Mouse (Mus musculus): ENCODE measurements at regions not wholly inside any gene's neighbourhood (a gene's known extent, or its start where the extent isn't known, plus 50 kb on each side); places are given as distances from the start of the nearest gene placed in this dataset.

DNA sequence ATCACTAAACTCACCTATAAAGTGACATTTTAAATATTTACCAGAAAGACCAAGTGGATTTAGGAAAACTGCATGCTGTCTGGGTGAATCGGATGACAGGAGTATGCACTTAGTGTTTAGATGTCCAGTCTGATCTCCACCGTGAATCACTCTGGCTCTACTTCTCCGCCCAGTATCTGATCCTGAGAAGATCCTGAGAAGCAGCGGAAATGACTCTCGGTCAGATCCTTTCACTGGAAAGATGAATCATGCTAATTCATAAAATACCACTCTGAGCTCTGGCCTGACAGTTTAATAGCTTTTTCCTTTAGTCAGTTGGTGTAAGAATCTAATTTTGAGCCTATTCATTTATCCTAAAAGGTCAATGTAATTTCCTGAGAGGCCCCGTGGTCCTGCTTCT is 252.6 kb upstream of the Smlr1 start:
- Histone ChIP-seq H3K9ac (replicated peaks; ENCODE audit: low read depth) (no peak overlapping the region), H3K4me2 (replicated peaks; ENCODE audit: low read depth, low read length) (no peak overlapping the region), H3K27ac (ENCODE audit: low read length) (no peak overlapping the region), H3K4me1 (ENCODE audit: insufficient read depth, low read depth, low read length) (no peaks in the 10 kb centered on the region), H3K27me3 (replicated peaks; ENCODE audit: insufficient read depth, low read length) (no peaks in the 10 kb centered on the region), H3K4me3 (ENCODE audit: low read depth, low read length) (no peak overlapping the region), H3K9me3 (ENCODE audit: low read length) (no peaks in the 10 kb centered on the region), H3K36me3 (ENCODE audit: insufficient read depth, low read length) (no peaks in the 10 kb centered on the region)
- 65% methylated on average over 6 of the region's 6 CpGs for WGBS
- ATAC-seq (no peak), DNase-seq (ENCODE audit: low spot score) (no peak)
- no peak for TF ChIP-seq EP300 (IDR thresholded peaks at IDR 0.05)
- TF ChIP-seq CTCF (IDR thresholded peaks at IDR 0.05) = no peak

DNA sequence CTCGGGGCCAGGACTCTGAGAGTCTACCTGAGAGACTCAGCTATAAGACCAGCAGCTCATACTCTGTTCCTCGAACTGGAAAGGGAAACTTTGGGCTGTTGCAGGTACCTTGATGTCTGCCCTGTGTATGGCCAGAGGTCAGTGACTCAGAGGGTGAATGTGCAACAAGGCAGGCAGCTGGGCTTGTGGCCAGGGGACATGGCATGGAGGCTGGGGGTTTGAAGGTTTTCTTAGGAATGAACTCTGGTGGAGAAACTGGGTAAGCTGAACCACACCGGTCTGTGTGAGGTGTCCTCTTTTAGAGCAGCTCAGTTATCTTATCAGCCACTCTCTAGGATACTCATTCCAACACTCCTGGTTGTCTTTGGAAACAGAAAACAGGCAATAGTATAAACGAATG is 251.9 kb upstream of the Smlr1 start:
- no peaks in the 10 kb centered on the region for H3K9me3 ChIP-seq (ENCODE audit: low read length)
- no peak overlapping the region for H3K4me3 ChIP-seq (ENCODE audit: low read depth, low read length)
- DNase-seq (ENCODE audit: low spot score) = no peak
- H3K4me1 ChIP-seq (ENCODE audit: insufficient read depth, low read depth, low read length) = no peaks in the 10 kb centered on the region
- TF ChIP-seq CTCF (IDR thresholded peaks at IDR 0.05) (no peak), EP300 (IDR thresholded peaks at IDR 0.05) (no peak)
- H3K4me2 ChIP-seq (replicated peaks; ENCODE audit: low read depth, low read length) = no peak overlapping the region
- no peak for ATAC-seq
- H3K36me3 ChIP-seq (ENCODE audit: insufficient read depth, low read length) = no peaks in the 10 kb centered on the region
- WGBS = 47% methylated on average over 4 of the region's 4 CpGs
- no peak overlapping the region for H3K27ac ChIP-seq (ENCODE audit: low read length)
- no peaks in the 10 kb centered on the region for H3K27me3 ChIP-seq (replicated peaks; ENCODE audit: insufficient read depth, low read length)
- H3K9ac ChIP-seq (replicated peaks; ENCODE audit: low read depth) = no peak overlapping the region

DNA sequence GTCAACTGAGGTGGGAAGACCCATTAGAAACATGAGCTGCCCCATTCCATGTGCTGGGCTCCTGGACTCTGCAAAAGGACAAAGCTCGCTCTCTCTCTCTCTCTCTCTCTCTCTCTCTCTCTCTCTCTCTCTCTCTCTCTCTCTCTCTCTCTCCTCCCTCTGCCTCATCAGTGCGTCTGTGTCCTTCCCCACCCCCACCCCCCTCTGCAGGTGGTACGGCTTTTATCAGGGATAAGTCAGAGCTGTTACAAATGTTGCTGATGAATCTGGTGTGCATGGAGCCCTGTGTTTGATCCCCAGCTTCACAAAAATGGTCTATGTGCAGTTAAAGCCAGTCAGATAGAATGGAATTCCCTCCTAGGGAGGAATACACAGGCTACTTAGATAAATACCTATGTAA is 247.8 kb upstream of the Smlr1 start:
- no peak for ATAC-seq
- Histone ChIP-seq H3K4me1 (ENCODE audit: insufficient read depth, low read depth, low read length) (no peaks in the 10 kb centered on the region), H3K27me3 (replicated peaks; ENCODE audit: insufficient read depth, low read length) (no peaks in the 10 kb centered on the region), H3K27ac (ENCODE audit: low read length) (no peak overlapping the region), H3K9me3 (ENCODE audit: low read length) (no peaks in the 10 kb centered on the region), H3K4me2 (replicated peaks; ENCODE audit: low read depth, low read length) (no peak overlapping the region), H3K9ac (replicated peaks; ENCODE audit: low read depth) (no peak overlapping the region), H3K36me3 (ENCODE audit: insufficient read depth, low read length) (no peaks in the 10 kb centered on the region), H3K4me3 (ENCODE audit: low read depth, low read length) (no peak overlapping the region)
- no peak for DNase-seq (ENCODE audit: low spot score)
- WGBS = 49% methylated on average over 3 of the region's 3 CpGs
- TF ChIP-seq CTCF (IDR thresholded peaks at IDR 0.05) = no peak
- TF ChIP-seq EP300 (IDR thresholded peaks at IDR 0.05) = no peak

DNA sequence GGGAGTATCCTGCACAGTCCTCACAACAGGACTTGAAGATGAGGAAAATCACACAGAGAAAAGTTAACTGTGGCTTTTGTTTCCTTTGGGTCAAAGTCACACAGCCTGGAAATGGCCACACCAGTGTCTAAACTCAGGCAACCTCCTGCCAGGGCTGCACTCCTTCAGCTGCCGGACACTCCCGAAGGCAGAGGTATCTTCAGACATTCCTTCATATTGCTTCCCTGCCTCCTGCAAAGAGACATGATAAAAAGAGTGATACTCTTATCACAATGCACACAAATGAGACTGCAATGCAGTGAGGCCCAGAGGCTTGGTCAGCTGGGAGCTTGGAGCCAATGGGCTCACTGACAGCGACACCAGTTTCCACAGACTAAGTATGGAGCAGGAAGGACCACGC is 243.4 kb upstream of the Smlr1 start:
- 84% methylated on average over 4 of the region's 4 CpGs for WGBS
- Histone ChIP-seq H3K9ac (replicated peaks; ENCODE audit: low read depth) (no peak overlapping the region), H3K9me3 (ENCODE audit: low read length) (no peaks in the 10 kb centered on the region), H3K36me3 (ENCODE audit: insufficient read depth, low read length) (no peaks in the 10 kb centered on the region), H3K4me3 (ENCODE audit: low read depth, low read length) (no peak overlapping the region), H3K27ac (ENCODE audit: low read length) (no peak overlapping the region), H3K27me3 (replicated peaks; ENCODE audit: insufficient read depth, low read length) (no peaks in the 10 kb centered on the region), H3K4me2 (replicated peaks; ENCODE audit: low read depth, low read length) (no peak overlapping the region), H3K4me1 (ENCODE audit: insufficient read depth, low read depth, low read length) (no peaks in the 10 kb centered on the region)
- TF ChIP-seq CTCF (IDR thresholded peaks at IDR 0.05) (no peak), EP300 (IDR thresholded peaks at IDR 0.05) (no peak)
- ATAC-seq = no peak
- DNase-seq (ENCODE audit: low spot score) = no peak

DNA sequence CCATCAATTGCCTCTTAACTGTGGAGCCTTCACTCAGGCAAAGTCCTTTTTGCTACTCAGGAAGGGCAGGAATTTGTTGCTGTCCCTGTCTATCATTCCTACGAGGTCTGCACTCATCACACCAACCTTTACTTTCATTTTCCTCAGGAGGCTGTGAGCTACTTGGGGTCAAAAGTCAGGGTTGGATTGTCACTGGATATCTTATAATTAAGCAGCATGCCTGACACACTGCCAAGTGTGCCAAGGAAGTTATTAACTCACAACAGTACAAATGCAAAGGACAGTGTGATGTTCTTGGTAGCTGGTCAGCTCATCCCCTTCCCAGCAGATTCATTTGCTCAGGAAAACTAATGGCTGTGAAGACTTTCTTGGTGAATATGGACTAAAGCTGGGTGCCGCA is 241.7 kb upstream of the Smlr1 start:
- Histone ChIP-seq H3K9me3 (ENCODE audit: low read length) (no peaks in the 10 kb centered on the region), H3K4me2 (replicated peaks; ENCODE audit: low read depth, low read length) (no peak overlapping the region), H3K27ac (ENCODE audit: low read length) (no peak overlapping the region), H3K27me3 (replicated peaks; ENCODE audit: insufficient read depth, low read length) (no peaks in the 10 kb centered on the region), H3K4me1 (ENCODE audit: insufficient read depth, low read depth, low read length) (no peaks in the 10 kb centered on the region), H3K9ac (replicated peaks; ENCODE audit: low read depth) (no peak overlapping the region), H3K4me3 (ENCODE audit: low read depth, low read length) (no peak overlapping the region), H3K36me3 (ENCODE audit: insufficient read depth, low read length) (no peaks in the 10 kb centered on the region)
- TF ChIP-seq CTCF (IDR thresholded peaks at IDR 0.05) = no peak
- no peak for TF ChIP-seq EP300 (IDR thresholded peaks at IDR 0.05)
- WGBS = 76% methylated on average over 2 of the region's 2 CpGs
- ATAC-seq (no peak), DNase-seq (ENCODE audit: low spot score) (no peak)

DNA sequence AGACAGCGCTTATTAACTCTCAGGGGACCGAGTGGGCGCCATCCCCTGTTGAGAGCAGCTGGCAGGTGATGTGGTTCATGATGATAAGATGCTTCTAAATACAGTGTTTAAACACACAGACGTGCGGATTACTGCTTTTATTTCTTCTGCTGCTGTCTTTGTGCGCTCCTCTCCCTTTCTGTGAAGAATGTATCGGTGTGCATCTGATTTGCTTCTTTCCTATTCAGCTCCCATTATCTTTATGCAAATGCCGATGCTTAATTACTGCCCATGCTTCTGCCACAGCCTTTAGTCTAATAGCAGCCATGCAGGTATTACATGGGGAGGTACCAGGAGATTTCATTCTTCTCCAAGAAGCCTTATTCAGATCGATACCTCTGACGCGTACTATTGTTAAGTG is 240.6 kb upstream of the Smlr1 start:
- DNase-seq (ENCODE audit: low spot score) (no peak), ATAC-seq (no peak)
- Histone ChIP-seq H3K9me3 (ENCODE audit: low read length) (no peaks in the 10 kb centered on the region), H3K27me3 (replicated peaks; ENCODE audit: insufficient read depth, low read length) (no peaks in the 10 kb centered on the region), H3K27ac (ENCODE audit: low read length) (no peak overlapping the region), H3K9ac (replicated peaks; ENCODE audit: low read depth) (no peak overlapping the region), H3K4me2 (replicated peaks; ENCODE audit: low read depth, low read length) (no peak overlapping the region), H3K4me3 (ENCODE audit: low read depth, low read length) (no peak overlapping the region), H3K36me3 (ENCODE audit: insufficient read depth, low read length) (no peaks in the 10 kb centered on the region), H3K4me1 (ENCODE audit: insufficient read depth, low read depth, low read length) (no peaks in the 10 kb centered on the region)
- TF ChIP-seq EP300 (IDR thresholded peaks at IDR 0.05) = no peak
- TF ChIP-seq CTCF (IDR thresholded peaks at IDR 0.05) = no peak
- WGBS = 88% methylated on average over 11 of the region's 11 CpGs

DNA sequence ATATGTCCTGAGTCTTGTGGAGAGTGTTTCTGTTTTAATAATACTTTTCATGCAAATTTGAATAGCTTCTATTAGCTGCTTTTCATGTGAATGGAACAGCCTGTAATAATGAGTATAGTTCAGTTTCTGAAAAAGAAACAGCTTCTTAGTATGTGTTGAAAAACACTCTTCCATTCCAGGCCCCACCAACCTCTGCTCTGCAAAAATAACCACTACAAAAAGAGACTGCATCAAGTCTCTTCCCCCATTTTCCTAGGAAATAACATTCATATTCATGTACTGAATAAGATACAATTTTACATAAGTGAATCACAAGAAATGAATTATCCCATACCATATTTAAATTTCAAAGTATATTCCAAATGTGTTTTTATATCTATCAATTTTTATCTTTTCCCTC is 234.0 kb upstream of the Smlr1 start:
- Histone ChIP-seq H3K36me3 (ENCODE audit: insufficient read depth, low read length) (no peaks in the 10 kb centered on the region), H3K4me1 (ENCODE audit: insufficient read depth, low read depth, low read length) (no peaks in the 10 kb centered on the region), H3K4me3 (ENCODE audit: low read depth, low read length) (no peak overlapping the region), H3K27ac (ENCODE audit: low read length) (no peak overlapping the region), H3K9me3 (ENCODE audit: low read length) (no peaks in the 10 kb centered on the region), H3K9ac (replicated peaks; ENCODE audit: low read depth) (no peak overlapping the region), H3K27me3 (replicated peaks; ENCODE audit: insufficient read depth, low read length) (no peaks in the 10 kb centered on the region), H3K4me2 (replicated peaks; ENCODE audit: low read depth, low read length) (no peak overlapping the region)
- TF ChIP-seq EP300 (IDR thresholded peaks at IDR 0.05) = no peak
- TF ChIP-seq CTCF (IDR thresholded peaks at IDR 0.05) = no peak
- DNase-seq (ENCODE audit: low spot score) = no peak
- ATAC-seq = no peak
